Mouse (Mus musculus) G1E (cell line): ENCODE results near the gene Col24a1. TPM values are rescaled to one million over a fixed set of nuclear protein-coding genes. Genes with fewer than 3 reads are reported as not detected.

Experiments used
- ATAC-seq: 2 replicates; pipeline ENCODE4 v1.8.0; 2016; ENCODE audit warnings: mild to moderate bottlenecking; ENCODE audit not compliant: insufficient number of reproducible peaks, poor library complexity, low FRiP score, severe bottlenecking; ENCODE audit errors: extremely low read depth
- DNase-seq: peaks from one replicate; pipeline ENCODE4 v3.0.0; 2012; ENCODE audit warnings: low spot score
- H3K27me3 ChIP-seq: 2 replicates; pipeline ENCODE4 v1.6.1; 2012; ENCODE audit warnings: mild to moderate bottlenecking, low read length, inconsistent platforms; ENCODE audit not compliant: insufficient read depth
- H3K36me3 ChIP-seq: replicated peaks from 2 replicates; pipeline ENCODE3; 2012; ENCODE audit warnings: mild to moderate bottlenecking, inconsistent platforms
- H3K4me1 ChIP-seq: 2 replicates; pipeline ENCODE4 v1.6.1; 2012; ENCODE audit warnings: low read depth, low read length, inconsistent platforms, mixed read lengths; ENCODE audit not compliant: insufficient read depth
- H3K4me3 ChIP-seq: 2 replicates; pipeline ENCODE4 v1.5.1; 2012; ENCODE audit warnings: low read depth, mild to moderate bottlenecking, inconsistent platforms, low read length, moderate library complexity, mixed read lengths
- H3K9me3 ChIP-seq: replicated peaks from 2 replicates; pipeline ENCODE4 v1.6.1; 2012; ENCODE audit warnings: inconsistent platforms
- CTCF ChIP-seq: IDR thresholded peaks from 2 replicates; pipeline ENCODE4 v1.5.1; 2012; ENCODE audit warnings: low read depth, low read length, inconsistent platforms, mixed read lengths
- GATA1 ChIP-seq: IDR thresholded peaks from 2 replicates; pipeline ENCODE4 v1.6.1; 2012; ENCODE audit warnings: borderline replicate concordance, low read length, inconsistent platforms, mixed read lengths
- GATA2 ChIP-seq: IDR thresholded peaks from 2 replicates; pipeline ENCODE4 v1.6.1; 2012; ENCODE audit warnings: low read depth, low read length, inconsistent platforms, borderline replicate concordance
- POLR2AphosphoS5 ChIP-seq: IDR thresholded peaks from 2 replicates; pipeline ENCODE4 v1.6.1; 2012; ENCODE audit warnings: low read depth, low read length, inconsistent platforms; ENCODE audit not compliant: insufficient replicate concordance
- TAL1 ChIP-seq: conservative IDR thresholded peaks from 2 replicates; pipeline ENCODE4 v1.6.1; 2012; ENCODE audit warnings: low read depth, low read length, inconsistent platforms, mixed read lengths
- polyA plus RNA-seq: library from polyadenylated mRNA; stranded (reverse); fragments of >175 nt; gene quantifications from 2 replicates; pipeline ENCODE4 v1.2.3, GENCODE M21; 2012
- total RNA-seq, 2 experiments: library from RNA; stranded (forward) in 1 of 2; stranded (reverse) in 1 of 2; fragments of 200-1000 nt in 1 of 2; fragments of >200 nt in 1 of 2; fragmentation: Nextera tagmentation in 1 of 2; gene quantifications; 2 replicates each; pipeline ENCODE4 v1.2.3; 2014 to 2017

Col24a1 gene
- total and polyA plus RNA-seq, 3 experiments: 0.66 TPM; not detected in 2

DNA sequence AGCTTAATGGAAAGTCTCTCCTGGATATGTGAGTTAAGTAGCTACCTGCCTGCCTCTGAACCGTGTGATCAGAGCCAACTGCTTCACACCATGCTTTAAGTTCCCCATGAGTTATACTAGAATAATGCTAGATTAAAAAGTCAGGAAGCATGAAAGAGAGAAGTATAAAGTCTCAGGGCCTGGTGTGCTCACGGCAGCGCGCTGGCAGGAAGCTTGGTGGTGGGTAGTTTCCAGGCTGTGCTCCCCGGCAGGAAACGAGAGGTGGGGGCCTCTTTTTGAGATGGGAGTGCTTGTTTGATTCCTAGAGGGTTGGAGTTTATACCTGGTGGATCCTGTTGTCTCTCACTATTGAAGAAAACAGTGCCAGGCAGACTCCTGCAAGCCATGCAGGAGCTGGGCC is 303.1 kb downstream of the Col24a1 start:
- H3K27me3 ChIP-seq: no peaks in the 10 kb centered on the region
- no peaks in the 10 kb centered on the region for H3K9me3 ChIP-seq
- peaks cover 80% of the 10 kb centered on the region for H3K36me3 ChIP-seq
- peaks cover 6% of the 10 kb centered on the region for H3K4me1 ChIP-seq
- TF ChIP-seq CTCF: no peak
- TF ChIP-seq TAL1: no peak
- TF ChIP-seq GATA2: no peak
- no peak for TF ChIP-seq GATA1
- no peak for TF ChIP-seq POLR2AphosphoS5
- ATAC-seq: no peak
- no peak for DNase-seq
- no peak overlapping the region for H3K4me3 ChIP-seq

DNA sequence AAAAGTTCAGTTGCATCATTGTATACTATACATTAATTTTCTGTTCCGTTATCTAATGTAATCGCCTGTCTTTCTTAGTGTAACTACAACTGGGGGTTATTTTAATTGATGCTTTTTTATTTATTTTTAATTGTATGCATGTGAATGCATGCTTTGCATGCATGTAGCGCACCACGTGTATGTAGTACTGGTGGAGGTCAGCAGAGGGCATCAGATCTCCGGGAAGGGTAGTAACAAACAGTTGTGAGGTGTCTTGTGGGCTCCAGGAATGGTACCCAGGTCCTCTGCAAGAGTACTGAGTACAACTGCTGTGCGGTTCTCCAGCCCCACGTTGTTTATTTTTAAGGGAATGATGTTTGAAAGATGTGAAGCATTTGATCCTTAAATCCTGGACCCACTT is 306.8 kb downstream of the Col24a1 start:
- H3K4me3 ChIP-seq: no peak overlapping the region
- TF ChIP-seq CTCF: no peak
- H3K36me3 ChIP-seq: peaks cover 80% of the 10 kb centered on the region
- H3K4me1 ChIP-seq: no peaks in the 10 kb centered on the region
- DNase-seq: no peak
- H3K27me3 ChIP-seq: no peaks in the 10 kb centered on the region
- no peak for ATAC-seq
- no peaks in the 10 kb centered on the region for H3K9me3 ChIP-seq

DNA sequence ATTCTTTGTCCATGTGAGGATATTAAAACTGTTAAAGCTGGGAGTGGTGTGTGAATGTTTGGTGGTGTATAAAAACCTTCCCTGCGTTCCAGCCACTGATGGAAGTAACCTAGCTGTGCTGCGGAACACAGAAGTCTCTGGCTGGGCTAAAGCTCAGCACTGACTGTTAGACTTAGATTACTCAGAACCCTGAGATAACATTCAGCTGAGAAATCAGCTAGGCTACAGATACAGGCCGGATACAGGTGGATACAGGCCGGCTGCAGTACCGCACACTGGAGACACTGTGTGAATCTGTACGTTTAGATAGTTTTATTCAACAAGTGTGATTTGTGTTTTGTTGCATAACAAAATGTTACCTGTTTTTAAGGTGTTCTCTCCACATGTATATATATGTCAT is 308.5 kb downstream of the Col24a1 start:
- no peaks in the 10 kb centered on the region for H3K4me1 ChIP-seq
- ATAC-seq (no peak), DNase-seq (no peak)
- H3K9me3 ChIP-seq: no peaks in the 10 kb centered on the region
- H3K4me3 ChIP-seq: no peak overlapping the region
- H3K27me3 ChIP-seq: no peaks in the 10 kb centered on the region
- peaks cover 83% of the 10 kb centered on the region for H3K36me3 ChIP-seq
- TF ChIP-seq TAL1 (no peak), POLR2AphosphoS5 (no peak), GATA2 (no peak), CTCF (no peak), GATA1 (no peak)

DNA sequence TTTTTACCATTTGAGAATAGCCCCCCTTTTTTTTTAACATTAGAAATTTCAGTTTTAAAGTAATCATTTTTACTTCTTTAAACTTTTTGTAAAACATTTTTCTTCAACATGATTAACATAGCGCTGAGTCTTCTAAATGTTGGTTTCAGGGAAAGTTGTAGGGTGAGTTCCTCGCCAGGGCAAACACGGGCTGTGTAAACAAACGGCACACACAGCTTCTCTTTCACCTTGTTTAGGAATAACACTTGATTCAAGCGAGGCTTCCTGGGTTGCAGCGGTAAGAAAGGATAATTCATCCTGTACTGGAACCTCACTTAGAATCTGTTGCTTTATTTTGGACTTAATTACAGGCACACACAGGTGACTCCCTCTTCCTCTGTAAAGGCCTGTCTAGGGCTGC is 309.1 kb downstream of the Col24a1 start:
- Histone ChIP-seq H3K9me3 (no peaks in the 10 kb centered on the region), H3K27me3 (no peaks in the 10 kb centered on the region), H3K4me3 (no peak overlapping the region), H3K4me1 (no peaks in the 10 kb centered on the region), H3K36me3 (peaks cover 84% of the 10 kb centered on the region)
- TF ChIP-seq POLR2AphosphoS5 (no peak), CTCF (no peak), TAL1 (no peak), GATA1 (no peak), GATA2 (no peak)
- ATAC-seq: no peak
- no peak for DNase-seq

Other genes with a start within 250 kb of the Col24a1 start
- not detected in 2 replicates for gene Clca2, start 193.0 kb upstream of the Col24a1 start, total RNA-seq (2014; fragmentation: Nextera tagmentation)
- gene Clca2, start 193.0 kb upstream of the Col24a1 start, total RNA-seq (2017): 0.05 TPM in 1 of 2 replicates, not detected in the other
- gene Clca2, start 193.0 kb upstream of the Col24a1 start, polyA plus RNA-seq: not detected in 2 replicates
- gene Odf2l, start 173.9 kb upstream of the Col24a1 start, total RNA-seq (2014; fragmentation: Nextera tagmentation): 91.1 and 103 TPM in 2 replicates
- gene Odf2l, start 173.9 kb upstream of the Col24a1 start, total RNA-seq (2017): 37.8 and 43.0 TPM in 2 replicates
- gene Odf2l, start 173.9 kb upstream of the Col24a1 start, polyA plus RNA-seq: 3.8 and 4.2 TPM in 2 replicates